Mouse (Mus musculus): Measurements from ENCODE around the gene Lrr1. TPM values are rescaled to one million over a fixed set of nuclear protein-coding genes. Genes with fewer than 3 reads are reported as not detected.

The Lrr1 gene
- 2.6 and 4.7 TPM in 2 replicates for polyA plus RNA-seq (2011; ENCODE audit: insufficient read length, low read depth, missing spikeins)

- Histone ChIP-seq H3K4me1 (ENCODE audit: control insufficient read depth, insufficient read depth, low read length) (no peaks in the 10 kb centered on the region), H3K27ac (ENCODE audit: insufficient read depth, low read length) (0 out of 2 replicates have a peak within 1 kb of the TSS, but pooled peaks have one; percentile 45), H3K4me3 (ENCODE audit: insufficient read depth, low read length) (peak within 1 kb of the TSS; percentile 85)
- peak; percentile 67 for TF ChIP-seq POLR2A (IDR thresholded peaks at IDR 0.05; ENCODE audit: low read depth, low read length)
- TF ChIP-seq CTCF (IDR thresholded peaks at IDR 0.05; ENCODE audit: borderline replicate concordance, insufficient read depth, low read length): no peak
These were observed at the start of gene Lrr1 for GRCm38 (mm10) chr12:69168461-69169106. Lrr1 (plus strand) TSS chr12:69168814.

- no peaks in the 10 kb centered on the region for H3K4me1 ChIP-seq (ENCODE audit: control insufficient read depth, insufficient read depth, low read length)
- H3K27ac ChIP-seq (ENCODE audit: insufficient read depth, low read length): no peak overlapping the region
- TF ChIP-seq CTCF (IDR thresholded peaks at IDR 0.05; ENCODE audit: borderline replicate concordance, insufficient read depth, low read length) (no peak), POLR2A (IDR thresholded peaks at IDR 0.05; ENCODE audit: low read depth, low read length) (no peak)
- no peak overlapping the region for H3K4me3 ChIP-seq (ENCODE audit: insufficient read depth, low read length)
These were observed 48.7 kb upstream of the Lrr1 start for GRCm38 (mm10) chr12:69119908-69120307.

GRCm38 (mm10) chr12:69122801-69123200 lies 45.8 kb upstream of the Lrr1 start:
- no peak overlapping the region for H3K27ac ChIP-seq (ENCODE audit: insufficient read depth, low read length)
- TF ChIP-seq CTCF (IDR thresholded peaks at IDR 0.05; ENCODE audit: borderline replicate concordance, insufficient read depth, low read length) (no peak), POLR2A (IDR thresholded peaks at IDR 0.05; ENCODE audit: low read depth, low read length) (no peak)
- H3K4me3 ChIP-seq (ENCODE audit: insufficient read depth, low read length): no peak overlapping the region
- H3K4me1 ChIP-seq (ENCODE audit: control insufficient read depth, insufficient read depth, low read length): no peaks in the 10 kb centered on the region

- no peak for TF ChIP-seq CTCF (IDR thresholded peaks at IDR 0.05; ENCODE audit: borderline replicate concordance, insufficient read depth, low read length)
- TF ChIP-seq POLR2A (IDR thresholded peaks at IDR 0.05; ENCODE audit: low read depth, low read length): no peak
- Histone ChIP-seq H3K27ac (ENCODE audit: insufficient read depth, low read length) (no peak overlapping the region), H3K4me1 (ENCODE audit: control insufficient read depth, insufficient read depth, low read length) (no peaks in the 10 kb centered on the region), H3K4me3 (ENCODE audit: insufficient read depth, low read length) (no peak overlapping the region)
These were observed 43.5 kb upstream of the Lrr1 start for GRCm38 (mm10) chr12:69125066-69125465.

GRCm38 (mm10) chr12:69127170-69127569 lies 41.4 kb upstream of the Lrr1 start:
- H3K27ac ChIP-seq (ENCODE audit: insufficient read depth, low read length): no peak overlapping the region
- H3K4me1 ChIP-seq (ENCODE audit: control insufficient read depth, insufficient read depth, low read length): no peaks in the 10 kb centered on the region
- TF ChIP-seq CTCF (IDR thresholded peaks at IDR 0.05; ENCODE audit: borderline replicate concordance, insufficient read depth, low read length) (peak; percentile 14; the same call in 1 of the 2 replicates), POLR2A (IDR thresholded peaks at IDR 0.05; ENCODE audit: low read depth, low read length) (no peak)
- no peak overlapping the region for H3K4me3 ChIP-seq (ENCODE audit: insufficient read depth, low read length)

GRCm38 (mm10) chr12:69127626-69128025 lies 41.0 kb upstream of the Lrr1 start:
- TF ChIP-seq CTCF (IDR thresholded peaks at IDR 0.05; ENCODE audit: borderline replicate concordance, insufficient read depth, low read length): no peak
- no peak overlapping the region for H3K4me3 ChIP-seq (ENCODE audit: insufficient read depth, low read length)
- H3K4me1 ChIP-seq (ENCODE audit: control insufficient read depth, insufficient read depth, low read length): no peaks in the 10 kb centered on the region
- H3K27ac ChIP-seq (ENCODE audit: insufficient read depth, low read length): no peak overlapping the region

GRCm38 (mm10) chr12:69129634-69130310 lies 38.8 kb upstream of the Lrr1 start:
- H3K4me1 ChIP-seq (ENCODE audit: control insufficient read depth, insufficient read depth, low read length): no peaks in the 10 kb centered on the region
- no peak overlapping the region for H3K4me3 ChIP-seq (ENCODE audit: insufficient read depth, low read length)
- no peak overlapping the region for H3K27ac ChIP-seq (ENCODE audit: insufficient read depth, low read length)
- TF ChIP-seq POLR2A (IDR thresholded peaks at IDR 0.05; ENCODE audit: low read depth, low read length): no peak
- TF ChIP-seq CTCF (IDR thresholded peaks at IDR 0.05; ENCODE audit: borderline replicate concordance, insufficient read depth, low read length): no peak

- no peak overlapping the region for H3K4me3 ChIP-seq (ENCODE audit: insufficient read depth, low read length)
- no peaks in the 10 kb centered on the region for H3K4me1 ChIP-seq (ENCODE audit: control insufficient read depth, insufficient read depth, low read length)
- TF ChIP-seq POLR2A (IDR thresholded peaks at IDR 0.05; ENCODE audit: low read depth, low read length): no peak
- TF ChIP-seq CTCF (IDR thresholded peaks at IDR 0.05; ENCODE audit: borderline replicate concordance, insufficient read depth, low read length): no peak
- H3K27ac ChIP-seq (ENCODE audit: insufficient read depth, low read length): no peak overlapping the region
These were observed 38.1 kb upstream of the Lrr1 start for GRCm38 (mm10) chr12:69130486-69130885.

GRCm38 (mm10) chr12:69131267-69131666 lies 37.3 kb upstream of the Lrr1 start:
- Histone ChIP-seq H3K27ac (ENCODE audit: insufficient read depth, low read length) (no peak overlapping the region), H3K4me1 (ENCODE audit: control insufficient read depth, insufficient read depth, low read length) (no peaks in the 10 kb centered on the region), H3K4me3 (ENCODE audit: insufficient read depth, low read length) (no peak overlapping the region)
- TF ChIP-seq CTCF (IDR thresholded peaks at IDR 0.05; ENCODE audit: borderline replicate concordance, insufficient read depth, low read length) (no peak), POLR2A (IDR thresholded peaks at IDR 0.05; ENCODE audit: low read depth, low read length) (no peak)

GRCm38 (mm10) chr12:69131981-69132380 lies 36.6 kb upstream of the Lrr1 start:
- H3K4me3 ChIP-seq (ENCODE audit: insufficient read depth, low read length): no peak overlapping the region
- TF ChIP-seq CTCF (IDR thresholded peaks at IDR 0.05; ENCODE audit: borderline replicate concordance, insufficient read depth, low read length): peak; percentile 79
- no peak for TF ChIP-seq POLR2A (IDR thresholded peaks at IDR 0.05; ENCODE audit: low read depth, low read length)
- no peaks in the 10 kb centered on the region for H3K4me1 ChIP-seq (ENCODE audit: control insufficient read depth, insufficient read depth, low read length)
- H3K27ac ChIP-seq (ENCODE audit: insufficient read depth, low read length): no peak overlapping the region
